Mouse (Mus musculus): ENCODE measurements at regions not wholly inside any gene's neighbourhood (a gene's known extent, or its start where the extent isn't known, plus 50 kb on each side); places are given as distances from the start of the nearest gene placed in this dataset.
"Not testable (repeated sequence)": the region's sequence is repeated elsewhere in the genome, so short reads cannot be mapped to it uniquely, and the experiment has no call there.

DNA sequence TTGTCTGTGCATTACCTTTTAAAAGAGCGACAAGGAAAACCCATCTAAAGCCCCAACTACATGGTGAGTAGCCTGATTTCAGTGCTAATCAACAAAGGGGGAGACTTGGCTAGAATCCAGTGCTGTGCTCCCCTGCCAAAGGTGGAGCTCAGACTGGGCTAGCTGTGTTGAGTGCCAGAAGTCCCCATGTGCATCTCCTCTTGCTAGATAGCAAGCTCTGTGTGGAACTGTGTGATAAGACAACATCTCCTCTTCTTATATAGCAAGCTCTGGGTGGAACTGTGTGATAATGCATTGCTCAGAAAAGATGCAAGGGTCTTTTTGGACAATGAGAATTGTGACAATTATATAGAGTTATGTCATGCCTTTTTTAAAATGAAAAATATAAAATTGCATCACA lies 741.4 kb downstream of the Adam6a start:
- no peak for DNase-seq (ENCODE audit: low spot score in 2 of 2)

DNA sequence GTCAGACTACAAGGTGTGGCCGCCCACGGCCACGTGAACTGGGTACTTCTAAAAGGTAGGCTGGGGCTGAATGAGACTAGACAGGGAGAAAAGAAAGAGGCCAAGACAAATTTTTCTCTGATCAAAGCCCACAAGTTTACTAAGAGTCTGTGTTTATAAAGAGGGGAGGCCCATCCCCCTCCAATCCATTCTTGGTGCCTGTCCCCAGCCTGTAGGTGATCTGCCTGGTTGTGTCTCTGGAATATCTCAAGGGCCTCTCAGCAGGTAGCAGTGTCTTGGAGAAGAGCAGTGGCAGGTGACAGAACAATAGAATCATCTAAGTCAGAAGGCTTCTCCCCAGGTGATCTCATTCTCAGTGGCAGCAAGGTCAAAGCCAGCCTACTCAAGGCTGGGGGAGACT lies 743.3 kb downstream of the Adam6a start:
- DNase-seq (ENCODE audit: low spot score in 2 of 2), result no peak

DNA sequence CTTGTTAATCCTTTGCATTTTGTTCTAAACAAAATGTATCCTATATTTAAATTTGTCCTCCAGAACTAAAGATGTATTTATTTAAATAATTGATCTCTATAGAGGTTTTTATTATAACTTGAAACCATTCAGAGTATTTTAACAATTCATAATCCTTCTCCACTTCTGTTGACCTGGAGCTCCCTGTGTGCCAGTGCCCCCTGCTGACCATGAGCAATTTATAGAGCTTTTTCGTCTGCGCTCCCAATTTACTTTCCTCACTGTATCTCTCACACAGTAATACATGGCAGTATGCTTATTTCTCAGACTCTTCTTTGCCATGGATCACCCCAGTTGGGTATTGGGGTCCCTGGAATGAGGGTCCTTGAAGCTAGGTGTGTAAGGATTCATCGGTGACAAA lies 747.4 kb downstream of the Adam6a start:
- no peak for DNase-seq (ENCODE audit: low spot score in 2 of 2)

DNA sequence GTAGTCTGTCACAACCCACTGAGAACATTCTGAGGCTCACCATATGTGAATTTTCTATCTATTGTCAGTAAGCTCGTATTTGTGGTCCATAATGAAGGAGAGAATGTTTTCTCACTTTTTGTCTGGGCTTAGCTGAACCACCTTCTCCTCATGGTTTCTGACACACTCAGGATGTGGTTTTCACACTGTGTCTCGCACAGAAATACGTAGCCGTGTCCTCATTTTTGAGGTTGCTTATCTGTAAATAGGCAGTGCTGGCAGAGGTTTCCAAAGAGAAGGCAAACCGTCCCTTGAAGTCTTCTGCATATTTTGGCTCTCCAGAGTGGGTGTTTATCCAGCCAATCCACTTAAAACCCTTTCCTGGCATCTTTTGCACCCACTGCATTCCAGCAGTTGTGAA lies 756.1 kb downstream of the Adam6a start:
- no peak for DNase-seq (ENCODE audit: low spot score in 2 of 2)

DNA sequence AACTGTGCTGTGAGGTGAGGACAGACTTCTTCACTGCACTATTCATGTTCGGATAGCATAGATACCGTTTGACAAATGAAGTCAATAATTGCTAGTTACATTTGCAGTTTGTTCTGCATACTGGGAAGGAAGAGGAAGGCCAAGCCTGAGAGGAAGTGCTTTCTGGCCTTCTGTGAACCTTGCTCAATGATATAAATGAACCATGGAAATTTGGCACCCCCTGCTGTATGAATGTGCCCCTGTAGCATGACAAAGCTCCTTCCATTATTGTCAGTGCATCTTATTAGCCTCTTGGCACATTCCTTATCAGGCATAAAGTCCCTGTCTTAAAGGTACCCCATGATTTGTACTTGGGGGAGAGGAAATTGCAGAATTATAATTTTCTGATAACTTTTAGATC lies 758.0 kb downstream of the Adam6a start:
- no peak for DNase-seq (ENCODE audit: low spot score in 2 of 2)

DNA sequence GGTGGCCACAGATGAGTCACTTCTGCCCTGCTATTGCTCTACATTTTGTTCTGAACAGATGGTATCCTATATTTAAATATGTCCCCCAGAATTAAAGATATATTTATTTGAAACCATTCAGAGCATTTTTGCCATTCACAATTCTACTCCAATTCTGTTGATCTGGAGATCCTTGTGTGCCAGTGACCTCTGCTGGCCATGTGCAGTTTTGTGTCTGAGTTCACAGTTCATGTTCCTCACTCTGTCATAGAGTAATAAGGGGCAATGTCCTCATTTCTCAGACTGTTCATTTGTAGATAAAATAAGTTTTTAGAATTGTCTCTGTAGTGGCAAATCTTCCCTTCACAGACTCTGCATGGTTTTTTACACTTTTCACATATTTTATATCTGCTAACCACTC lies 788.8 kb downstream of the Adam6a start:
- no peak for DNase-seq (ENCODE audit: low spot score in 2 of 2)

DNA sequence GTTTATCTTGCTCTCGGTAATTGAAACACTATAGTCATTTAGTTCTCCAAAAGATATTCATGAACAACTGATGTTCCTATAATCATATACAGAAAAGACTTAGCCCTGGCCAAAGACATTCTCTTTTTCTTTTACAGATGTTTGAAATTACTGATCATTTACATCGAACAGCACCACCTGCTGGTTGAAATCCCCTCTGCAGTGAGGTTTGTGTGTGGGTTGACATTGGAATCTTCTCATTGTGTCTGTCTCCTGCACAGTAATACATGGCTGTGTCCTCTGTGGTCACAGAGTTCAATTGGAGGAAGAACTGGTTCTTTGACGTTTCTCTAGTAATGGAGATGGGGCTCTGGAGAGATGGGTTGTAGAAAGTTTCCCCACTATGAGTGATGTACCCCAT lies 822.6 kb downstream of the Adam6a start:
- no peak for DNase-seq (ENCODE audit: low spot score in 2 of 2)

DNA sequence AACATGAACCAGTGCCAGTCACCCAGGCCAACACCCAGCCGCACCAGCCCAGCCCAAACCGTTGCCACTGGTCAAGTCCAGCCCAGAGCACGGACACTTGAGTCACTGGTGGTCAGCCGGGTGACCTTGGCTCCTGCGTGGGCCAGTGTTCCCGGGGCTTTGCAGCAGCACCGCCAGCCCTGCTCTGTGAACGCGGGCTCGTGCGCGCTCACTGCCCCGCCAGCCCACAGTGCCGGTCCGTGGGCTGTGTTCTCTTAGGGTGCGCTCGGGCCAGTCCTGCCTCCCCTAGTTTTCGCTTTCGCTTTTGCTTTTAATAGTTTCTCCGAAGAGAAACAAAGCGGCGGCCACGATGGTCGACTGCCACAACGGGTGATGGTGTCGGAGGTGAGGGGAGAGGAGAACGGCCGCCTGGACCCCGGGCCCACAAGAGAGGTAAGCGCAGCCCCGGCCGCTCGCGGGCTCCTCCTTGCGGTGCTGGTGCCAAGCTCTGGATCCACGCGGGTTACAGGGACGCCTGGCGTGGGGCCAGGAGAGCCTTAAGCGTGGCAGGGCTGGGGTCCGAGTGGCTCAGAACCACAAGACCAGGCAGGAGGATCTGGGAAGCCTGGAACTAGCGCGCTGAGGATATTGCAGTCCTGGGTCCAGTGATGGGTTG lies 835.1 kb downstream of the Adam6a start:
- DNase-seq (ENCODE audit: low spot score in 2 of 2), result peak; percentile 1 to 19

DNA sequence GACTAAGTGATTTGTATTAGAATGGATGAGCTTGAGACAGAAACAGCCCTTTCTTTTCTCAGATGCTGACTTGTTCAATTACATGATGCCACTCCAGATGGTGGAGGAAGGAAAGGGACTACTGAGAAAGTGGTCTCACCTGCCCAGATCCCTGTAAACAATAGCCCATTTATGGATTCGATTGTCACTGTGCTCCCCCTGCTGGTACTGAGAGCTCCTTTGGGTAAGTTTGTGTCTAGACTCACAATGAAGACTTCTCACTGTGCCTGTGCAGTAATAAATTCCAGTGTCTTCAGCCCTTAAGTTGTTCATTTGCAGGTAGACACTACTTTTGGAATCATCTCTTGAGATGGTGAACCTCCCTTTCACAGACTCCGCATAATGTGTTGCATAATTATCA lies 847.7 kb downstream of the Adam6a start:
- no peak for DNase-seq (ENCODE audit: low spot score in 2 of 2)

DNA sequence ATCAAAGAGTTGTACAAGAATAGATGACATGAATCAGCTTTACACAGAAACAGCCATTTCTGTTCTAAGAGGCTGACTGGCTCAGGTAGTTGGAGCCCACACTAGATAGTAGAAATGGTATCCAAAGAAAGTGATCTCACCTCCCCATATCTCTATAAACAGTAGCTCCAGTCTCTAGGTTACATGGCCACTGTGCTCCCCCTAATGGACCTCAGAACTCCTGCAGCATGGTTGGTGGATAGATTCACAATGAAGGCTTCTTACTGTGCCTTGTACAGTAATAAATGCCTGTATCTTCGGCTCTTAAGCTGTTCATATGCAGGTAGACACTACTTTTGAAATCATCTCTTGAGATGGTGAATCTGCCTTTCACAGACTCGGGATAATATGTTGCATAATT lies 862.5 kb downstream of the Adam6a start:
- no peak for DNase-seq (ENCODE audit: low spot score in 2 of 2)

DNA sequence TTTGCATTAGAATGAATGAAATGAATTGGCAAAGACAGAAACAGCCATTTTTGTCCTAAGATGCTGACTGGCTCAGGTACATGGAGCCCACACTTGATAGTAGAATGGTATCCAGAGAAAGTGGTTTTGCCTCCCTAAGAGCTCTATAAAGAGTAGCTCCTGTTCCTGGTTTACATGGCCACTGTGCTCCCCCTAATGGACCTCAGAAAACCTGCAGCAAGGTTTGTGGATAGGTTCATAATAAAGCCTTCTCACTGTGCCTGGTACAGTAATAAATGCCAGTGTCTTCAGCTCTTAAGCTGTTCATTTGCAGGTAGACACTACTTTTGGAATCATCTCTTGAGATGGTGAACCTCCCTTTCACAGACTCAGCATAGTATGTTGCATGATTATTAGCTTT lies 890.8 kb downstream of the Adam6a start:
- no peak for DNase-seq (ENCODE audit: low spot score in 2 of 2)

DNA sequence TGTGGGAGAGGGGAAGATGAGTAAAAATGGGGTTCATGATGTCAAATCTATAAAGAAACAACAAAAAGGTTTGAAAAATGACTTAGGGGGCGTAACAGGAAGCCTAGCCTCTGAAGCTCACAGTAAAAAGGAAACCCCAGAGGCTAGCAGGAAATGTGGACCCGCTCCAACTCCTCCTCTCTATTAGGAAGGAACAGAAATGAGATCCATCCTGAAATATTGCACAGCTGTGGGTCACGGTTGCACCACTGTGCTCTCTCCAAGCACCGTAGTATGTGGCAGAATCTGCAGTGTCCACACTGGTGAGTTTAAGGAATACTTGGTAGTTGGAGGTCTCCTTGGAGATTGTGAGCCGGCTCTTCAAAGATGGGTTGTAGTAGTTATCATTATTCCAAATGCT lies 918.3 kb downstream of the Adam6a start:
- DNase-seq (ENCODE audit: low spot score in 2 of 2), result no peak

DNA sequence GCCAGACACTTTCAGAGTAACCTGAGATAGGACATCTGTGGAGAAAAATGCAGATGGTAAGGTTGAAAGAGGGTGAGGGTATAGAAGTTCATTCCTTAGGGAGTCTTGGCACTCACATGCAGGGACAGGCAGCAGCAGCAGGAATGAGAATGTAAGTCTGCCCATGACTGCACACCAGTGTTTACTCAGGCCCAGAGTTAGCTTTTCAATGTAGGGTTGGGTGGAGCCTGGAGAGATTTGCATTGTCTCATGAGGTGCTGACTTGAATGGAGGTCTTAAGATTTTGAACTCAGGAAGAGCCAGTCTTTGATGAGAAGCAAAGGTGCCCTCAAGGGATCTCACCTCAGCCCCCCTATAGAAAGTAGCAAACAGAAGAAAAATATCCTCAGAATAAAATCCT lies 918.9 kb downstream of the Adam6a start:
- DNase-seq (ENCODE audit: low spot score in 2 of 2), result no peak

DNA sequence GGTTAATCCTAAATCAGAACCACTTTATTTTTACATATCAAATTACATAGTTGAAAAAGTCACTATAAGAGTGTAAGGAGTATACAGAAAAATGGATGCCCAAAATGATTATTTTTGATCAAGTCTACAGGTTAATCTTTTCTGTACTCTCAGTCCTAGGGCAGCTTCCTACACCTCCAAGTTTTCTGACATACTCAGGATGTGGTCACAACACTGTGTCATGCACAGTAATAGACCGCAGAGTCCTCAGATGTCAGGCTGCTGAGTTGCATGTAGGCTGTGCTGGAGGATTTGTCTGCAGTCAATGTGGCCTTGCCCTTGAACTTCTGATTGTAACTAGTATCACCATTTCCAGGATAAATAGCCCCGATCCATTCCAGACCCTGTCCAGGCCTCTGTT lies 925.1 kb downstream of the Adam6a start:
- DNase-seq (ENCODE audit: low spot score in 2 of 2), result no peak

DNA sequence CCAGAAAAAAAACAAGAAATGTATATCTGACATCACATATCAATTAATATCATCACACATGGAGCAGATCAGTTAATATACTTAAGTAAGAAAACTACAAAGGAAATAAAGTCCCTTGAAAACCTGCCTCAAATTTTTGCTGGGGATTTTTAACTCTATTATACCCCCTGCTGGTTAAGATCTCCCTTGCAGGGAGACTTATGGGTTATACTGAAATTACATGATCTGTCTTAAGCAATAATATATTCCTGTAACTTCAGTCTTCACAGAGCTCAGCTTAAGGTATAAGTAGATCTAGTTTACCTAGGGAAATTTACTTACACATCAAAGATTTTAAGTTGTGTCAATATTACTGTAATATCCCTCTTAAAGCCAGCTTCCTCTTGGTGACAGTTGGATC lies 929.0 kb downstream of the Adam6a start:
- DNase-seq (ENCODE audit: low spot score in 2 of 2), result not testable (repeated sequence)

DNA sequence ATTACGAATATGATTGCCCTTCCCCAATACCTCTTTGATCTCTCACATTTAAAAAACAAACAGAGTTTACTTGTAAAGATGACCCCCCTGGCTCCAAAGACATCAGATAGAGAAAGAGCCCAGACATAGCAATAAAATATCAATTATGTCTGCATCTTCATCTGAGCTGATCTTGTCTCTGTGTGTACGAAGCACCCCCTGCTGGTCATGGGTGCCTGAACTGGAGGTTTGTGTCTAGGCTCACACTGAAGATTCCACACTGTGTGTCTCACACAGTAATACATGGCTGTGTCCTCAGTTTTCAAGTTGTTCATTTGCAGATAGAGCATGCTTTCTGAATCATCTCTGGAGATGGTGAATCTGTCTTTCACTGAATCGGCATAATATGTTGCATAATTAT lies 935.0 kb downstream of the Adam6a start:
- no peak for DNase-seq (ENCODE audit: low spot score in 2 of 2)

DNA sequence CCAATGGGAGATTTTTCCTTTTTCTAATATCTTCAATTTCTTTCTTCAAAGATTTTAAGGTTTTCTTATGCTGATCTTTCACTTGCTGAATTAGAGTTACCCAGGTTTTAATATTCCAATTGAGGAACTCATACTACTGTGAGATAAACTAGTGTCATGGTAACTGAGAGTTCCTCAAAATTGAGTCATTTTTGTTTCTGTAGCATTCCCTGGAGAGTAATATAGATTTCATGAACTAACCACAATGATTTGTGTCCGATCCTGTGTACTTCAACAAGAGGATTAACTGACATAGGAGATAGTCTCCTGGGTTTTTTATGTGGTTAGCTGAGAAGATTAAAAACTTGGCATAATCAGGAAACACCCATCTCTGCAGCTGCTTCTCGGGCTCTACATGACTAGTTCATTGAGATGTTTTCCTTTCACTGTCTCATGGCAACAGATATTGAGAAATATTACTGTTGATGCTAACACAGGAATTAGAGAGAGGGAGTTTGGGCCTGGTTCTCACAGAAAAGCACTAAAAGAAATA lies 949.9 kb downstream of the Adam6a start:
- DNase-seq (ENCODE audit: low spot score in 2 of 2), result not testable (repeated sequence)

DNA sequence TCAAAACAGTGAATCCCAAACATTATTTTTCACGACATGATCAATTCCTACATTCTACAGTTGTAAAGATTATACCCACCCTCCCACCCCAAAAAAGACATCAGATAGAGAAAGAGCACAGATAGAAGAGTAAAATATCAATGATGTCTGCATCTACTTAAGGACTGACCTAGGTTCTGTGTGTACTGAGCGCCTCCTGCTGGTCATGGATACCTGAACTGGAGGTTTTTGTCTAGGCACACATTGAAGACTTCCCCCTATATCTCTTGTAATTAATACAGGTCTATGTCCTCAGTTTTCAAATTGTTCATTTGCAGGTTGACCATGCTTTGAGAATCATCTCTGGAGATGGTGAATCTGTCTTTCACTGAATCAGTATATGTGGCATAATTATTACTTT lies 952.0 kb downstream of the Adam6a start:
- no peak for DNase-seq (ENCODE audit: low spot score in 2 of 2)

DNA sequence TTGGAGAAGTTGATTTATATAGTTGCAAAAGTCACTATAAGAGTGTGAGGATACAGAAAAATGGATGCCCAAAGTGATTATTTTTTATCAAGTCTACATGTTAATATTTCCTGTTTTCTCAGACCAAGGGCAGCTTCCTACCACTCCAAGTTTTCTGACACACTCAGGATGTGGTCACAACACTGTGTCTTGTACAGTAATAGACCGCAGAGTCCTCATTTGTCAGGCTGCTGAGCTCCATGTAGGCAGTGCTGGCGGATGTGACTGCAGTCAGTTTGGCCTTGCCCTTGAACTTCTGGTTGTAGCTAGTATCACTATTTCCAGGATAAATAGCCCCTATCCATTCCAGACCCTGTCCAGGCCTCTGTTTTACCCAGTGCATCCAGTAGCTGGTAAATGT lies 969.4 kb downstream of the Adam6a start:
- DNase-seq (ENCODE audit: low spot score in 2 of 2), result no peak

DNA sequence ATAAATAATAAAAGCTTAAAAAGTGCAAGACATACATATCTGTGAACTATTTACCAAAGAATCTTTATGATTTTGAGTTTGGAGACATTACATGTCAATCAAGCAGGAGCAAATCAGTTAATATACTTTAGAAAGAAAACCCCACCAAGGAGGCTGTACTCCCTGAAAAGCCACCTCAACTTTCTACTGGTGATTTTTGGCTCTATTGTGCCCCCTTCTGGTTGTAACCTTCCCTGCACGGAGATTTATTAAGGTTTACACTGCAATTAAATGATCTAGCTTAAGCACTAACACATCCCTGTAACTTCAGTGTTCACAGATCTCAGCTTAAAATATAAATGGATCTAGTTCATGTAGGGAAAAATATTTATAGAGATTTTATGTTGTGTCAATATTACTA lies 998.4 kb downstream of the Adam6a start:
- DNase-seq (ENCODE audit: low spot score in 2 of 2), result not testable (repeated sequence)

DNA sequence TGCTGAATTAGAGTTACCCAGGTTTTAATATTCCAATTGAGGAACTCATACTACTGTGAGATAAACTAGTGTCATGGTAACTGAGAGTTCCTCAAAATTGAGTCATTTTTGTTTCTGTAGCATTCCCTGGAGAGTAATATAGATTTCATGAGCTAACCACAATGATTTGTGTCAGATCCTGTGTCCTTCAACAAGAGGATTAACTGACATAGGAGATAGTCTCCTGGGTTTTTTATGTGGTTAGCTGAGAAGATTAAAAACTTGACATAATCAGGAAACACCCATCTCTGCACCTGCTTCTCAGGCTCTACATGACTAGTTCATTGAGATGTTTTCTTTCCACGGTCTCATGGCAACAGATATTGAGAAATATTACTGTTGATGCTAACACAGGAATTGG lies 1001.2 kb downstream of the Adam6a start:
- DNase-seq (ENCODE audit: low spot score in 2 of 2), result not testable (repeated sequence)

DNA sequence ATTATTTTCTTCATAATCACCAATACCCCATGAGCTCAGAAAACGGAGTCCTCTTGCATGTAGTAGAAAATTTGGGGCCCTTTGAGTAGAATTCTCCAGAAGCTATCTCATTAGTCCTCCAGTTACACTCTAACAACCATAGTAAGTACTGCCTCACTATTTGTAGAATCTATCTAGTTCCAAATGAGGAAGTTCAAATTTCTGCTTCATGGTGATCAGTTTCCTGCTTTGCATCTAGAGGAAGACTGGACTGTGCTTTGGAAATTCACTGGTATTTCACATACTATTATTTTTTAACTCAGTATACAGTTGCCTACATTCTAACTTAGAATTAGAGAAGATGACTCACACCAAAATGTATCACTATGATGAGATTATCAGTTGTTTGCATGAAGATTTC lies 1018.7 kb downstream of the Adam6a start:
- DNase-seq (ENCODE audit: low spot score in 2 of 2), result no peak

DNA sequence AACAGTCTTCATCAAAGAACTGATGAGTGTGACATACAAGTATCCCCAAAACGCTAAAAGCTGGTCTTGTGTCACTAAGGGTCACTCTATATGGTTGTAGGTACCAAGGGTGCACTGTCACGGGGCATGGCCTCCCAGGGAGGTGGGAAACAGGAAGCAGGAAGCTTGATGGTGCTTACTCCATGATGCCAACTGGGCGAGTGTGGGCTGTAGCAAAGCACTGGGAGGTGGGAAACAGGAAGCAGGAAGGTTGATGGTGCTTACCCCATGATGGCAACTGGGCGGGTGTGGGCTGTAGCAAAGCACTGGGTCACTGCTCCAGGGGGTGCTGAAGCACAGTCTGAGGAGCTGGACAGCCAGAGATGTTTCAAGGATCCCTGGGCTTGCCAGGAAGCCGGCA lies 1019.3 kb downstream of the Adam6a start:
- no peak for DNase-seq (ENCODE audit: low spot score in 2 of 2)

DNA sequence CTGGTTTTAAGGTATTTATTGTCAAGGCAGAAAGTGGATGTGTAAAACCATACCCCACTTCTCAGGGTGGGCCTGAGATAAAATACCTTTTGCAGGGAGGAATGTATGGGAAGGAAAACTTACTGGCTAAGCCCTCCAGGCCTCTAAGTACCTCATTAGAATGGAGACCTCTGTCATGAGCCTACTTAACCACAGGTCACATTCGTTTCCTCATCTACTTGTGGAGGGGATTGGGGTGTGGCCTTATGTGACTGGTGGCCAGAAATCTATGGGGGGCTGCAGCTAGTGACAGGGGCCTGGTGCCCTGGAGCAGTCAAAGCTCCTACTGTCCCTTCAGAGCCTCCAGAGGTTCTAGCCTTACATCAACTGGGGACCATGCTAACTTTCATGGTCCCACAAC lies 1020.0 kb downstream of the Adam6a start:
- no peak for DNase-seq (ENCODE audit: low spot score in 2 of 2)

Data from urinary bladder, adult 18-20 months (tissue).